Mouse (Mus musculus) erythroblast, embryonic 14.5 days (primary cell): Measurements from ENCODE around the gene Hoxa13.

Experiments used
- GATA1 ChIP-seq: IDR thresholded peaks from 2 replicates; pipeline ENCODE4 v1.6.1; 2012; ENCODE audit warnings: low read length, inconsistent platforms, mixed read lengths
- TAL1 ChIP-seq: IDR thresholded peaks from 3 replicates; pipeline ENCODE4 v1.6.1; 2012; ENCODE audit warnings: low read length, inconsistent platforms, mixed read lengths

DNA sequence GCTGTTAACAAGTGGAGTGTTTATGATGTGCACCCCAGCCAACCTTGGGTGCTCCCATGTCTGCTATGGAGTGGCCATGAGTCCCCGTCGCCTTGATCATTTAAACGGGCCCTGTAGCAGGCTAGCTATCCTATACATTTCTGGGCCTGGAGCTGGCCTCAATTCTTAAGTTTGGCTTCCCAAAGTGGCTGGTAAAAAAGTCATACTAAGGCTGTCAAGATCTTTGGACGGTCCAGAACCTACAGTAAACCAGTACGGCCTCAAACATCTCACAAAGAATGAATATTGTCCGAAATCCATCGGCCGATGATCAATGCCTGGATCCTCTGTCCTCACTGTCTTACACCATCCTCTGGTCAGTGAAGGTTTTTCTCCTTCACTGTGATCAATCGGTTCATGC is 25.4 kb downstream of the Hoxa13 start:
- TF ChIP-seq TAL1 (no peak), GATA1 (no peak)
